Mouse (Mus musculus): ENCODE measurements around the gene C1qa.

GRCm38 (mm10) chr4:136863517-136863916 is 35.1 kb downstream of the C1qa start:
- TF ChIP-seq CTCF (IDR thresholded peaks at IDR 0.05; ENCODE audit: low read depth) (no peak), EP300 (IDR thresholded peaks at IDR 0.05; ENCODE audit: low read depth) (no peak)
